Mouse (Mus musculus): ENCODE data around the gene Stmn1.

Gene Stmn1

DNA sequence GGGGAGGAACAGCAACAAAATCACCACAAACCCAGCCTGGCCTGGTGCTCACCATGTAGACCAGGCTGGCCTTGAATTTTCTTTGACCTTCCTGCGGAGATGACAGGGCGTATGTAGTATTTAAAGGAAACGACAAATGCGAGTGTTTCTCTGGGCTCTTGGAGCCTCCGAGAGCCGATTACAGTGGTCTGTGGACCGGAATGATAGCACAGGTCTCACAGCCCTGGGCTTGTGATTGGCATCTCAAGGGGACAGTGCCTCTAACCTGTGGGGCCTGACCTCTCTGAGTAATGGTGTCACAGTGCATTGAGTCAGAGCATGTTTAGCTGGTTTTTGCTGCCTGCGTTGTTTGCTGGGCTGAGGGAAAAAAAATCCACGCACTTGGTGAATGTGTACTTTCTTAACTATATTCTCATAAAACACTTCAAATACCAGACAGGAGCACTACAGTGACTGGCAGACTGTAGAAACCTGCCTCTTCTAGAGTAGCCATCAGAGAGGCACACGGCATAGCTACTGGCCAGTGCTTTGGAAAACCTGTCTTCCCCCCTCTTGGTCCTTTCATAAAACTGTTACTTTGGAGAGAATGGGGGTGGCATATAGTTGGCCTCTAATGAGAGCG, 46.3 kb downstream of the Stmn1 start:
- DNase-seq (ENCODE audit: low spot score in 2 of 2): no peak

DNA sequence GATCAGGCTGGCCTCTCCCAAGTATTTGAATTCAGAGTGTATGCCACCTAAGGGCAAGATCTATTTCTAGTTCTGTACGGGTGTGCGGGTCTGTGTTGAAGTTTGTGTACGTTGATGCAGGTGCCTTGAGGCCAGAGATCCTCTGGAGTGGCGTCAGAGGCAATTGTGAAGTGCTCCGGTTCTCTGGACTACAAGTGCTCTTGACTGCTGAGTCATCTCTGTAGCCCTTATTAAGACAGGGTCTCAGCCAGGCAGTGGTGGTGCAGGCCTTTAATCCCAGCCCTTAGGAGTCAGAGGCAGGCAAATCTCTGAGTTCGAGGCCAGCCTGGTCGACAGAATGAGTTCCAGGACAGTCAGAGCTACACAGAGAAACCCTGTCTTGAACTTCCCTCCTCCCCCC, 47.5 kb downstream of the Stmn1 start:
- no peak for DNase-seq (ENCODE audit: low spot score in 2 of 2)

DNA sequence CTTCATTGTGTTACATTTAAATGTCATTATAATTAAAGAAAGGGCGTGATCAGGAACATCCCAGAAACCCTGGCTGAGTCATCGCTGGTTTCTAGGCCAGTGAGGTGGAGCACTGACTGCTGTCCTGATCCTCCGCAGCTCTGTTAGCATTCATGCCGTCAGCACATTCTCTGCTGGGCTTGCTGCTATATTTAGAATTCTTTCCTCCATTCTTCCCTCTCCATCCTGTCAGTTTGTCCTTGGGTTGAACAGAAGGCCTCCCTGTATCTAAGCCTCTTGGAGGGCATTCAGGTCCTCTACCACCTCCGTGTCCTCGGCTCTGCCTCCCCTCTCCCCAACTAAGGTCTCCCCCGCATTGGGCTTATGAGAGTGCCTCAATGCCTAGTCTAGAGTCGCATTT, 48.9 kb downstream of the Stmn1 start:
- peak in 1 of 2 experiments; percentile 67 for DNase-seq (ENCODE audit: low spot score in 2 of 2)

DNA sequence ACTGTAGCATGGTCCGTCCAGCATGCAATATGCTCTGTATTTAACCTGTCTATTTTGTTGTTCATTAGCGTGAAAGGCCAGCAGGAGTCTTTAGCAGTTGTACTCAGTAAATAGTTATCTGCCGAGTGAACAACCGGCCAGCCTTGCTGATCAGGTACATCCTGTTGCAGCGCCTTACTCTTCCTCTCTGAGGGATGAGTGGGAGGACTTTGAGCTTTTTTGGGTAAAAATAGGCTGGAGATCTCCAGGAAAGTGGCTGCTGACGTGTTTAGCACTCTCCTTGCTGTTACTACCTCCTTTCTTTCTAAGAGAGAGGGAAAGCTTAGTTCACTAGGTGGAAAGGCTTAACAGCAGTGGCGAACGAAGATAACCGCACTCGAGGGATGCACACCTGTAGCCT, 49.6 kb downstream of the Stmn1 start:
- DNase-seq (ENCODE audit: low spot score in 2 of 2): peak in 1 of 2 experiments; percentile 65

DNA sequence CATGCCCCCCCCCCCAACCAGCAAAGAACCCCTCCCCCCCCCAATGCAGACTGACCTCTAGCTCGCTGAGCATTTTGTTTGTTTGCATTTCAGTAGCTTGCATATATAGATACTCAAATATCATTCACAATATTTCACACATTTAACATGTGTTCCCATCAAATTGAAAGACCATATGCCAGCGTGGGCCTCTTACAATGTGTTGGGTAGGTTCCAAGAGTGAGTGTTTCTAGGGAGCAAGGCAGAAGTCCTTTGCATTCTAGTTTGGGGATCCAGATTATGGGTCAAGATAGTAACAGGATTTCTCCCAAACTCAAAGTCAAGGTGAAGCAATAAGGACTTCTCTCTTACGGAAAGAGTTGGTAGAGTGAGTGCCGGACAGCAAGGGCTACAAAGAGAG, 50.4 kb downstream of the Stmn1 start:
- DNase-seq (ENCODE audit: low spot score in 2 of 2): no peak

DNA sequence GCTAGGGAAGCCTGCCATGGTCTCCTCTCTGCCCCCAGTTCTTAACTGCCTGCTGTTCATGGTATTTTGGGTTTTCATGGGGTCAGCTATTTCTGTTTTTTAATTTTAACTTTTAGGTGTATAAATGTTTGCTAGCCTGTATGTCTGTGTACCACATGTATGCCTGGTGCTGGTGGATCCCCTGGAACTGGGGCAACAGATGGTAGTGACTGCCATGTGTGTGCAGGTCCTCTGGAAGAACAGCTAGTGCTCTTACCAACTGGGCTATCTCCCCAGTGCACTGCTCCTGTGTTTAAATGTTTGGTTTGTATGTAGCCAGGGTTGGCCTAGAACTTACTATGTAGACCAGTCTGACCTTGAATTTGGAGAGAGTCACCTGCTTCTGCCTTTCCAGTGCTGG, 51.2 kb downstream of the Stmn1 start:
- DNase-seq (ENCODE audit: low spot score in 2 of 2): no peak

All from right cerebral cortex, postnatal 36 days (tissue).